Mouse (Mus musculus): ENCODE results near the gene Adgre1. TPM values are rescaled to one million over a fixed set of nuclear protein-coding genes. Genes with fewer than 3 reads are reported as not detected.
"Not testable (repeated sequence)": the region's sequence is repeated elsewhere in the genome, so short reads cannot be mapped to it uniquely, and the experiment has no call there.

Gene Adgre1
- polyA plus RNA-seq (2012; rRNA removed) = 2.6 and 5.2 TPM in 2 replicates

DNA sequence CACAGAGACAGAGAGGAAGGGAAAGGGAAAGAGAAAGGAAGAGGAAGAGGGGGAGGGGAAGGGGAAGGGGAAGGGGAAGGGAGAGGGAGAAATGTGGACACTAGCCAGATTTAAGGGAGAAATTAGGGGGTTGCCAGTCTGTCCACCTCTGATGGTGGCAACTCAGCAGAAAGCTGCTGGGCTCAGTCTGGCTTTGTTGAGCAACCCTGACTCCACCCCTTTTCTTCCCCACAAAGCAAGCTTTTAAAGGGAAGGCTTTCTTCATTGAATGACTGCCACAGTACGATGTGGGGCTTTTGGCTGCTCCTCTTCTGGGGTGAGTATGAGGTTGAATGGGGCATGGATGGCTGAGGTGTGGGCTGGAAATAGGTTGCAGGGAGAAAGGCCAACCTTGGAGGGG is at the start of gene Adgre1:
Gene Adgre1, plus strand, starts transcription at position 251 of the 400 bp plus-strand sequence.
- DNase-seq (ENCODE audit: extremely low spot score in 1 of 2, low spot score in 1 of 2) = no peak

DNA sequence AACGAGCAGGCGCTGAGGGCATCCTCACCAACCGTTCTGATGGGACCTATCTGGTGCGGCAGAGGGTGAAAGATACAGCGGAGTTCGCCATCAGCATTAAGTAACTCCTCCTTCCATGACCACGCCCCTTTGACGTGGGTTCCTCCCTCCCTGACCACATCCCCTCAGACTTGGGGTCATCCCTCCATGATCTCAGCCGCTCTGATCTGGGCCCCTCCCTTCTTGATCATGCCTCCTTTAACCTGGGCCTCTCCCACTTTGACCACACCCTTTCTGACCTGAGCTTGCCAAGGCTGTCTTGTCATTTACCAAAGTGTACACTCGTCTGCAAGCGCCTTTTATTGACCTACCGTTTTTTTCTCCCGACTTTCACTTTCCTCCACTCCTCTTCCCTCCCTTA is 46.7 kb upstream of the Adgre1 start:
- no peak for DNase-seq (ENCODE audit: extremely low spot score in 1 of 2, low spot score in 1 of 2)

DNA sequence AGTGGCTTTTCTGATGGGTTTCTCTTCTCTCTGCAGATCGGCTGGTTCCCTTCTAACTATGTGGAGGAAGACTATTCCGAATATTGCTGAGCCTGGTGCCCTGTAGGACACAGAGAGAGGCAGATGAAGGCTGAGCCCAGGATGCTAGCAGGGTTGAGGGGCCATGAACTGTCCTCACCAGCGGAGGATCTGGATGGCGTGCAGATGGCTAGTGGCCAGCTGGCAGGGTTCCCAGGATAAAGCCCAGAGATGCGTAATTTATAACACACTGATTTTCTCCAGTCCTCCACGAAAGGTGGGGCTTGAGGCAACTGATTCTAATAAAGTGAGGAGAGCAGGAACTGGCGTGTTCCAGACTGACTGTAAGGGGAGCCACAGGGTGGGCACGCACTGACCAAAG is 30.9 kb upstream of the Adgre1 start:
- no peak for DNase-seq (ENCODE audit: extremely low spot score in 1 of 2, low spot score in 1 of 2)

DNA sequence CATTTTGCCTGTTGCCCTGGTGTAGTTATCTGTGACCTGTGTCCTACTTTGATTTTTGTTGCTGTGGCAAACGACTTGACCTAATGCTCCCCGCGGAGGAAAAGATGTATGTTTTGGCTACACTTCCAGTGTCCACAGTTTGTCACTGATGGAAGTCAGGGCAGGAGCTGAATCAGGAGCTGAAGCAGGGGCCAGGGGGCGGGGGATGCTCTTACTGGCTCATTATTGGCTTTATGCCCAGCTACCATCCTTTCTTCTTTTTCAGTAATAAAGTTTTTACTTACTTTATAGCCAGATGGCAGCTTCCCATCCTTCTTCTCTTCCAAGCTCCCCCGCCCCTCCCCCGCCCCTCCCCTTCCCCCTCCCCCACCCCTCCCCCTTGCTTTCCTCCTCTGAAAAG is 29.5 kb upstream of the Adgre1 start:
- DNase-seq (ENCODE audit: extremely low spot score in 1 of 2, low spot score in 1 of 2) = no peak

DNA sequence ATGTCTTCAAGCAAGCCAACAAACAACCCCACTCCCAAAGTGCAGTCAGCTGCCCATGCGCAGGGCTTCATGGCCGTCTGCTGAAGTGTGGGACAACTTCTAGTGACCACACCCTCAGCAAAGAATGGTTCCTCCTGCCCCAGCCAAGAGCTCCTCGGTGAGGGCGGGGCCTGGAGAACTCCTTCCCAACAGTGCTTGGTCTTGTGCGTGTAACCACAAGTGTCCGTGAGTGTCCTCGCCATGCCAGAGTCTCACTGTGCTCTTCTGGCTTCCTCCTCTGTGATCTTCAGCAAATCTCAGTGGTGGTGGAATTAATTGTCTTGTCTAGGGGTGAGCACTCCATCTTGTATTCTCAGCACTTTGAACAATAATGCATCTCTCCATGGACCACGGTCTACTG is 27.5 kb upstream of the Adgre1 start:
- DNase-seq (ENCODE audit: extremely low spot score in 1 of 2, low spot score in 1 of 2) = no peak

DNA sequence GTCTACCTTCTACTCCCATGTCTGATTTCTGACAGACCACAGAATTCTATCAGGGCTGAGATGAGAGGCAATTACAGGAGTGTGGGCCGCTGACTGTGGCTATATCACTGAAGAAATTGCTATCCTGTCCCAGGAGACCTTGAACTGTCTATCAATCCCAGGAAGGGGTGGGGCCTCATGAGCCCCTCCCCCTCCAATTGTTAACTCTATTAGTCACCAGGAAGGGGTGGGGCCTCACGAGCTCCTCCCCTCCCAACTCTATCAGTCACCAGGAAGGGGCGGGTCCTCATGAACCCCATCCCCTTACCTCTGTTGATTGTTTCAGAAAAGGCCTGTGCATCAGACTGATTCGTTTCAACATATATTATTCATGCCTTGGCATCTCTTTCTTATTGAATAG is 26.2 kb upstream of the Adgre1 start:
- no peak for DNase-seq (ENCODE audit: extremely low spot score in 1 of 2, low spot score in 1 of 2)

DNA sequence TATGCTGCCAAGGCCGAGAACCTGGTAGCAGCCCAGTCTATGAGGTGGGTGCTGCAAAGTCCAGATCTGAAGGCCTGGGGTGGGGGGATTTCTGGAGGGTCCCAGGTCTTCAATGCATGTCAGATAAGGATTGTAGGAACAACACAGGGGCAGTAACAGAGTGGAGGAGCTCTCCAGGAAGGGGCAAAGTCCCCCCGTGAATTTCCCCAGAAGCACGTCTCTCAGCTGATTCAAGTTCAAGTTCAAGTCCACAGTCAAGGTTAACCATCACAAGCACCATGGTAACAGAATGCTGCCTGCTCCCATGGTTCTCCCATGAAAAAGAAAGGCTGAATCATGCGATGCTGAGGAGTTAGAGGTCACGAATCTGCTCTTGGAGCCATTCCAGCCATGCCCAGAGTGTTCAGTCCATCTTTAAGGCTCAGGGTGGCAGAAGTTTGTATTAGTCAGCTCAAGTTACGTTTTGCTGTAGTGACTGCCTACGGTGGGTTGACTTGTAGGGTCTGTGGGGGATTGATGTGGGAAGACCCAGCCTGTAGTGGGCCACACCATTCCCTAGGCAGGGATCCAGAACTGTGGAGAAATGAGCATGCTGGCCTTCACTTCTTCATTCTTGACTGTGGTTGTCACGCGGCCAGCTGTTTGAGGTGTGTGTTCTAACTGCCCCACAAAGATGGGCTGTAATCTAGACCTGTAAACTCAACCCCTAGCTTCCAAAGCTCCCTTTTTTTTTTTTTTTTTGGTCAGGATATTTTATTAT is 24.3 kb upstream of the Adgre1 start:
- DNase-seq (ENCODE audit: extremely low spot score in 1 of 2, low spot score in 1 of 2) = no peak

DNA sequence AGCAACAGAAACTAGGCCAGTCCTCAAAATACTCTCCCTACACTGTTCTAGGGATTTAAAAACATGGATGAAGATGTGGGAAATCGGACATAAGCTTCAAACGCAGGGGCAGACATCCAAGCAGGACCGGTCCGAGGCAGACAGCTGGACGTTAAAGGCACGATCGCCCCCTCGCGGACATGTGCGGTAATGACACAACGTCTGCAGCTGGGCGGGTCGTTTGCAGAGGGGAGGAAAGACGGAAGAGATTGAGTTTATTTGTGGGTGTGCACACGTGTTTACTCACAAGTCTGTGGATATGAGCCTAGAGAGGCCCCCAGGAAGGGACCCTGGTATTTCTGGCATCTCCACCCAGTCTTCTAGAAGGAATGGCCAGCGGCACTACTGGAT is 23.7 kb upstream of the Adgre1 start:
- DNase-seq (ENCODE audit: extremely low spot score in 1 of 2, low spot score in 1 of 2) = peak; percentile 37 to 90

DNA sequence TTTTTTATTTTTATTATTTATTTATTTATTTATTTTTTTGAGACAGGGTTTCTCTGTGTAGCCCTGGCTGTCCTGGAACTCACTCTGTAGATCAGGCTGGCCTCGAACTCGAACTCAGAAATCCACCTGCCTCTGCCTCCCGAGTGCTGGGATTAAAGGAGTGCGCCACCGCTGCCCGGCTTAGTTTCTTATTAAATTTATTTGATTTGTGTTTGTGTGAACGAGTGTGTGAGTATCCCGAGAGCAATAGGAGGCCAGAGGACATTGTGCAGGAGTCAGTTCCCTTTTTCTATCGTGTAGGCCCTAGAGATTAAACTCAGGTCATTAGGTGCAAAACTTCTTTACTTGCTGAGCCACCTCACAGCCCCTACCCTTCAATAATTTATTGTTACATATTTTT is 23.3 kb upstream of the Adgre1 start:
- DNase-seq (ENCODE audit: extremely low spot score in 1 of 2, low spot score in 1 of 2) = not testable (repeated sequence)

DNA sequence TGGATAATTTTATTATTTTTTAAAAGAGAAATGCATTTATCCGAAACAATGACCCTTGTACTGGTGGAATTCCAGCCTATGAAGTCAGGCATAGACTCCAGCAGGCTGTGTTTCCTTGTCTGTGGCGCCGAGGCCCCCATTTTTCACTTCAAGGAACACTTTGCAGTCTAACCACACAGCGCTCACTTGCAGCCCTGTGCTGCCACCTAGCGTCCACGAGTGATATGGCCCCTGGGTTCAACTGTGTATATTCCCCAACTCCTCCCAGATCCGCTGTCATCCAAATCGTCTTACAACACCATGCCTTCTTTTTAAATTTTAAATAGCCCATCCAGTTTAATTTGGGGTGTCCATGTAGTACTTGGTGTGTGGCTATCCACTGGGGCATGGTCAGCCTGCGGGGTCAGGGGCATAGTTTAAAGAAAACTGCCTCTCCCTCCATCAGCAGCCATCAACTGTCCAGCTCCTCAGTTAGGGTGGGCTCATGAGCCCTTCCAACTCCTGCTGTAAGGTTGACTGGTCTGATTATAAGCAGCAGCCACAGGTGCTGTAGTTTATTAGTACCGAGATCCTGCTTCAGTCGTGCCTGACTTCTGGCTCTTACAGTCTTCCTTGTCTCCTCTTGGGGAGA is 22.7 kb upstream of the Adgre1 start:
- DNase-seq (ENCODE audit: extremely low spot score in 1 of 2, low spot score in 1 of 2) = peak; percentile 88 to 97

DNA sequence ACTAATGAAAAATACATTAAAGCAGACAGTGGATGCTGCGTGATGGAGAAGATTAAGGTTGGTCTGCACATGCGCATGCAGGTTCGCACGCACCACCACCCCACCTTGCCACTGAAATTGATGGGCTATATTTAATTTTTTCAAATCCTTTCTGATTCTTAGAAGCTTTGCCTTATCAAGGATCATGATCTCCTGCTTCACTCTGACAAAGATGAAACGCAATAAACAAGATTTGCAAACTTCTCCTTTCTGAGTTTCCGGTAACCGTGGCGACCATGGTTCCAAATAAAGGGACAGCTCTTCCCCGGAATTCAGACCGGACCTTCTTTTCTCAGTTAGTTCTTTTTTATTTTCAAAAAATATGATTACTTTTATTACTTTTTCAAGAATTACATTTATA is 20.5 kb upstream of the Adgre1 start:
- DNase-seq (ENCODE audit: extremely low spot score in 1 of 2, low spot score in 1 of 2) = no peak

DNA sequence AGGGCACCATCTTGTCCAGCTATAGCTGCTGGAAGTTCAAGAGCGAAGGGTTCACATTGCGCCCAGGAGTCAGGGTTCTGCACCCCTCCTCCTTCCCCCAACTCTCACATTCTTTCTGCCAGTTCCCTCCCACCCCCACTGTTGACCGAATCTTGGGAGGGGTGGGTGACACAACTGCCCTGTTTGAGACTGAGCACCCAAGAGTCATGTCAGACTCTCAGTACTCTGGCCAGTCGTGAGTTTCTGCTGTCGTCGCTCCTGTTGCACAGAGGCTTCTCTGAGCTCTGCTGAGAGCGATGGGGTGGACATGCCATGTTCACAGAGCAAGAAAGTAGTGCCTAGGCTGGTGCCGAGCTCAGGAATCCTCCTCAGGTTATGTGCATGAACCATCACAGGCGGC is 19.2 kb upstream of the Adgre1 start:
- DNase-seq (ENCODE audit: extremely low spot score in 1 of 2, low spot score in 1 of 2) = no peak

DNA sequence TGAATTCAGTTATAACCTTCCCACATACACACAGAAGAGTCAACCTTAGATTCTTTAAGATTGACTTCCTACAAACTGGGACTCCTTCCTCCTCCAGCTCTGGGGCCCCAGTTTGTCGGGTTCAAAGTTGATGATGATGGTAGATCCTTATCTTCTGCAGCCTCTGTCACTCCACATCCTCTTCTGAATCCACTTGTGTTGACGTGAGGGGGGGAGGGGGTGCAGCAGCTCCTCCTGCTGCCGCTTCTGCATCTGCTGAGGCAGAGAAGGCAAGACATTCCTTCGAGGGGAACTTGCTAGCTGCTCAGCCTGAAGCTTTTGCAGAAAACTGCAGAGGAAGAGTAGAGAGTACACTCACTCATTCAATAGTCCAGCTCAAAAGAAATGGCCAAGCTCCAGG is 16.9 kb upstream of the Adgre1 start:
- DNase-seq (ENCODE audit: extremely low spot score in 1 of 2, low spot score in 1 of 2) = no peak

DNA sequence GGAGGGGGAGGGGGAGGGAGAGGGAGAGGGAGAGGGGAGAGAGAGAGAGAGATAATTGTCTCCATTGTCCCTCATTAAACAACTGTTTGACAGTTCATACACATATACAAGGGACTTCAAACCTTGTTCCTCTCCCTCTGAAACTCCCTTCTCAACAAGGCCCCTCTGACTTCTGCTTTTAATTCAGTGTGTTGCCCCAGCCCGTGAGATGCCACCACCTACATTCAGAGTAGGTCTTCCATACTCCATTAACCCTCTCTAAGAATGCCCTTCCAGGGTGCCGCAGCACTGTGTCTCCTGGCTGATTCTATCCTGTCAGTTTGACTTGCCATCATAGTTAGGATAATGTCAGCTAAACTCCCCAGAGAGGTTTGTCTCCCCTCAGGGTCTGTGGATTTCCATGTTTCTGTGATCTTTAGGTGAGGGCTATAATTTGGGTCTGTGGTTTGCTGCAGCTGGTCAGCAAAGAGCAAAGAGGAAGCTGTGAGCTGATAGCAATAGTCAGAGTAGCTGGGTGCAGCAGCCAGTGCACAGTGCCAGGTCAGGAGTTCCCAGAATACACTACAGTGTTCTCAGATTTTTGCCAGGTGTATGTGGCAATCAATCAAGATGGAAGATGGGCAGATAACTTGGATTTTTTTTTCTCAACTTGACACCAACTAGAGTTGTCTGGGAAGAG is 14.3 kb upstream of the Adgre1 start:
- DNase-seq (ENCODE audit: extremely low spot score in 1 of 2, low spot score in 1 of 2) = no peak

DNA sequence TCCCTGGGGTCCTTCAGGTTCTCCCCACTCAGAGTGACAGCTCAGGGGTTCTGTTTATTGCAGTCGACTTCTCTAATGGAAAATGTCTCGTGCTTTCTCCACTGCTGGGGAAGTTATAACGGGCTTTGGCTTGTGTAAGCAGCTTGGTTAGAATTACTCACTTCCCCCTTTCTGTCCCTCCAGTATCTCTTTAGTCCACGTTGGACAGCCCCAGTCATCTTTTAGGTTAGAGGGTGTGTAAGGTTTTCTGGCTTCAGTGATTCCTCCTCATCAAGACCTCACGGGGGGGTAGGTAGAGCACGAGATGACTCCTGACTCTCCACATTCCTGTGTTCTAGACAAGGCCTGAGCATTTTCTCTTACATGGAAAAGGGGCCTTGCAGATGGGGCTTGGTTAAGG is 11.5 kb upstream of the Adgre1 start:
- no peak for DNase-seq (ENCODE audit: extremely low spot score in 1 of 2, low spot score in 1 of 2)

DNA sequence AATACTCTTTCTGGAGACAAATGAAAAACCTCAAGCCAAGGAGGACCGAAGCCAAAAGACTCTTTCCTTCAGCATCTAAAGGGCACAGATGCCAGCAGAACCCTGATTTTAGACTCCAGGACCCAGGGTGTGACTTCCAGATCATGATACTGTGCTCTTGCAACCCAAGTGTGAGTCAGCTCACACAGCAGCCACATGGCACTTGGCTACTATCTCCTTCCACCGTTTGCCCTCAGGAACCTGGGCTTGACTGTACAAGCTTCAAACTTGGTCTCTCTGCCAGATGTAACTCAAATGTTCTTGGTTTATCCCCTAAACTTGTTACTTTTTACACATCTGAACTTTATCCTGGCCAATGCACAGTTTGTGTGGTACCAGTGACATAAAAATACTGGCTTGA is 10.7 kb upstream of the Adgre1 start:
- no peak for DNase-seq (ENCODE audit: extremely low spot score in 1 of 2, low spot score in 1 of 2)

DNA sequence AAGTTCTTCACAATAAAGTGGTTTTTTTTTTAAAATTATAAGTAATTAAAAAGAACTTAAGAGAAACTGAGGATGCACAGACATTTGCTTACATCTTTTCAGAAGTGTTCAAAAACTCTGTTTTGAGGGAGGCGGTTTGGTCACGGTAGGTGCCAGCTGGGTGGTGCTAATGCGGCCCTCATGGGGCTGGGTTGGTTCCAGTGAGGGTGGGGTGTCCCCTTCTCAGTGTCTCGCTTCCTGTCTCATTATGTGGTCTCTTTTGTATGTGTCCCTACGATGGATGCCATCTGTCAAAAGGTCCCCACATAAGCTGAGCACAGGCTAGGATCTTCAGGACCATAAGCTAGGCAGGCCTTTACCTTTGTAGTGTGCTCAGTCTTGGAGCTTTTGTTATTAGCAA is 9.4 kb upstream of the Adgre1 start:
- DNase-seq (ENCODE audit: extremely low spot score in 1 of 2, low spot score in 1 of 2) = no peak

DNA sequence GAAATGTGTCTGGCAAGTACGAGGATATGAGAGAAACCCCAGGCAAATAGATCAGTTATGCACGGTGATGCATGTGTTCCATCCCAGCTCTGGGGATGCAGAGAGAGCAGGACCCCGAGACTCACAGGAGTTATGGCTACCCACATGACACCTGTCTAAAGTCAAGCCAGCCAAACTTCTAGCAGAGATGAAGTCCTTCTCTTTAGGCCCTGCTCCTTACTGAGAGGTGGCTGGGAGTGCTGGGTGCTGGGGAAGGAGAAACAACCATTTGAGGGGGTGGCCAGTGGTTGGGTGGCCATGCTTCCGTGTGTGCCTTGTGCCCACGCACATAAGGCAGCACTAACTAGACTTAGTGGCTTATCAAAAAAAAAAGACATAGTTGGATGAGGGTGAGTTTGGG is 8.3 kb upstream of the Adgre1 start:
- no peak for DNase-seq (ENCODE audit: extremely low spot score in 1 of 2, low spot score in 1 of 2)

DNA sequence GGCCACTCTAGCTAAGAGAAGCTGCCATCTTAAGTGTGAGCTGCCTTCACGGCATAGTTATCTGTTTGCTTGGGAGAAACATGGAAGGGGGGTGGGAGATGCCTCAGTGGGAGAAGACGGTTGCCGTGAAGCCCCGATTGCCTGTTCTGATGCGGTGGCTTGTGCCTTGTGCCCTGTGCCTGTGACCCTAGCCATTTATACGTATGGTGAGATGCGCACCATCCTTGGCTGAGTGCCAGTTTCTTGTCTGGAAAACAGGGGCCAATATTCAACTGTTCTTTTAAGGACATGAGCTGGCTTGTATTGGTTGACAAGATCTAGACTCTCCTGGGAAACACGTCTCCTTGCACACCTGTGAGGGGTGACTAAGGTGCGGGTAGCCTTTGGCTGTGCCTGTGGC is 7.4 kb upstream of the Adgre1 start:
- DNase-seq (ENCODE audit: extremely low spot score in 1 of 2, low spot score in 1 of 2) = no peak

DNA sequence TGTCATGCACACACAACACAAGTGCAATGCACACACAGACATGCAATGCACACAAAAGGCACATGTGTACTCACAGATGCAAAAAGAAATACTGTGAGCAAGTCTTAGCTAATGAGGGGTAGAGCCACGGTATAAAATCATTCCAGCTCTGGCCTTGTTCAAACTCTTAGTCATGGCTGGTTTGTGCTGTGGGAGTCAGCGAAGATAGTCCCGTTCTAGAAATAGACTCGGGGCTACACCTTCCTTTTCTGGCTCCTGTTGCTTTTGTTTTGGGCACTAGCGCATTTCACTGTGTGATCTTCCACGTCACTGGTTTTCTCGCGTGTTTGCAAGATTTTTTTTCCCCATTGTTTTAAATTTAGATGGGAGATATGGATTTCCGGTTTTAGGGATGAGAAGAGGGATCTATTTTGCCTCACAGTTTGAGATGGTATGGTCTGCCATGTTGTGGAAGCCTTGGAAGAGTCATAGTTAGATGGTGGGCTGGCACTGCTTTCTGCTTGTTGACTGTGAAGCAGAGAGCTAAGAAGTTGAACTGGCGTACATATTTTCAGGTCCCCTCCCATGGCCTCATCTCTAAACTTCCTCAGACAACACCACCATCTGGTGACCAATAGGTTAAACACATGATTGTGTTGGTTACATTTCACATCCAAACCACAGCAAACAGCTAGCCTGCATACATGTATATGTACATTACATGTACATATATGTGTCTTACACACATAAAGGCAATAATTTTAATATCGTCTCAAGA is 1.2 kb downstream of the Adgre1 start:
- DNase-seq (ENCODE audit: extremely low spot score in 1 of 2, low spot score in 1 of 2) = no peak
